Mouse (Mus musculus): ENCODE measurements at regions not wholly inside any gene's neighbourhood (a gene's known extent, or its start where the extent isn't known, plus 50 kb on each side); places are given as distances from the start of the nearest gene placed in this dataset.

- no peak for DNase-seq
Observed at GRCm38 (mm10) chr14:76188105-76188645, 77.5 kb downstream of the Nufip1 start.

GRCm38 (mm10) chr14:76195324-76195723 is 84.6 kb downstream of the Nufip1 start:
- no peak for DNase-seq

GRCm38 (mm10) chr14:76197357-76197756 is 86.7 kb downstream of the Nufip1 start:
- DNase-seq: no peak

GRCm38 (mm10) chr14:76198406-76198805 is 87.7 kb downstream of the Nufip1 start:
- DNase-seq: no peak

GRCm38 (mm10) chr14:76202595-76202994 is 91.9 kb downstream of the Nufip1 start:
- no peak for DNase-seq

DNA sequence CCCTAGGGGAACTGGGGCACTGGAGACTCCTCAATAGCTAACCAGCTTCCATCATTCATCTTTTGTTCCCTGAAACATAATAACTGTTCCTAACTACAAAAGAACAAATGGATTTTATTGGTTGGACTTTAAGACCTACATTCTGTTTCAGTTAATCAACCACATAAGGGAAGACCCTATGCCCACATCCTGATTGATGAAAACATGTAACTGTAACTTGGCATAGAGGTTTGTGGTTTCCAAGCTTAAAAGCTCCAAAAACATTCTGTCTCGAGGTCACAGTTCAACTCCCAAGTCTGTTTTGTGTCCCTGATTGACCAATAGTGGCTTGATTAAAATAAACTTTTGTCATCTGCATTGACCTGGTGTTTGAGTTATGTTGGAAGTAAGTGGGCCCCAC is 92.4 kb downstream of the Nufip1 start:
- DNase-seq: no peak

DNA sequence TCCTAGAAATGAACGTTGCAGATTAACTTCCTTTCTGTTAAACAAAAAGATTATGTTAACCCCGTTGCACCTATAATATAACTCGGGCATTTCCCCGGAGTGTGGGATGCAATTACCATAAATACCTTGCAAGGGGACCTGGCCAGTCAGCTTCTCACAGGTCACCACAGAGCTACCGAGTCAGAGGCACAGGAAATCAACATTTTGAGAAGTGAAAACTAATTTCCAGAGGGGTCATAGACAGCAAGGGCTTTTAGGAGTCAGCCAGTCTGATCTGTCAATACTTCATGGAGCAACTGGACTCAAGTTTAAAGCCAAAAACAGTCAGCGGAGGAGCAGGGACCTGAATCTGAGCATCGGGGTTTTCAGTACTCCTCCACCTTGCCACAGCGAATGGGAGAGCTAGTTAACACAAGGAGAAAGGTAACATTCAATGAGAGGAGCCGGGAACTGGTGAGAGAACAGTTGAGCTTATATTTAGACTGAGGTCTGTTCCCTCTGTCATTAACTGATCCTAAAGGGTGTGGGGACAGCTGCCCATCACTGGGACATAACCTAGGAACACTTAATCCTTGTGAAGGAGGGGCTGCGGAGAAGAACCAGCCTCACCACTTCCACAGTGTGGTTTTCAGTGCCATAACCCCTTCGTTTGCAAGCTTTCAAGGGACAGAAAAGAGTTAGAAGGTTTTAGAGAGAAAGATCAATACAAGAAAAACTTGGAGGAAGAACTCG is 105.9 kb downstream of the Nufip1 start:
- DNase-seq: no peak

- peak; percentile 11 to 21 for DNase-seq
Observed at GRCm38 (mm10) chr14:76217178-76217500, 106.4 kb downstream of the Nufip1 start.

- no peak for DNase-seq
Observed at GRCm38 (mm10) chr14:76217571-76218256, 107.0 kb downstream of the Nufip1 start.

GRCm38 (mm10) chr14:76220952-76221351 is 110.3 kb downstream of the Nufip1 start:
- no peak for DNase-seq

DNA sequence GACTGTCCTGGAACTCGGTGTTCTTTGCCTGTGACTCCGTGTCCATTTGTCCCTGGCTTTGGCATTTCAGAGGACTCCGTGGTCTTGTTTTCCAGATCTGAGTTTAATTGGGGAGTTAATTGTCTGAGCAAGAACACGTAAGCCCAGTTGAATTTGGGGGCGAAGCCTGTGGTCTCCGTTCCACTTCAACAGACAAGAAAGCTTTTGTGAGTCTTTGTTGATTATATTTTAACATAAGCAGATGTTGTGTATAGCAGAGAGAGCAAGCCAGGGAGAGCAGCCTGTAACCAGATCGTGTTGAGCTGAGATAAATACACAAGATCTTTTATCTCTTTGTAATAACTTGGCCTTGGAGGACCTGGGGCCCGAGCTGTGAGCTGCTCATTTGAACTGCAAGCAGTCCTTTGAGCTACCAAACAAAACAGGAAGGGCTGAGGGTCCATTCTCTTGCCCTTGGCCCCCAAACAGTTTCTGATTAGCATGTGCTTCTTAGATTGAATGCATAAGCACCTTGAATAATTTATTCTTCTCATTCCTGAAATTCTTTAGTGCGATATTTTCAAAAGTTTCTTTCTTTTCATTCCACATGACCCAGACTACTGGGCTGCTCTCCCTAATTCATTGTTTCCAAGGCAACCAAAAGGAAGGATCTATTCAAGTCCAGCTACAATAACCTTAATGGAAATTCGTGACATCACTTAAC is 111.1 kb downstream of the Nufip1 start:
- no peak for DNase-seq

GRCm38 (mm10) chr14:76222320-76222626 is 111.6 kb downstream of the Nufip1 start:
- no peak for DNase-seq

GRCm38 (mm10) chr14:76223036-76223650 is 112.5 kb downstream of the Nufip1 start:
- DNase-seq: no peak

DNA sequence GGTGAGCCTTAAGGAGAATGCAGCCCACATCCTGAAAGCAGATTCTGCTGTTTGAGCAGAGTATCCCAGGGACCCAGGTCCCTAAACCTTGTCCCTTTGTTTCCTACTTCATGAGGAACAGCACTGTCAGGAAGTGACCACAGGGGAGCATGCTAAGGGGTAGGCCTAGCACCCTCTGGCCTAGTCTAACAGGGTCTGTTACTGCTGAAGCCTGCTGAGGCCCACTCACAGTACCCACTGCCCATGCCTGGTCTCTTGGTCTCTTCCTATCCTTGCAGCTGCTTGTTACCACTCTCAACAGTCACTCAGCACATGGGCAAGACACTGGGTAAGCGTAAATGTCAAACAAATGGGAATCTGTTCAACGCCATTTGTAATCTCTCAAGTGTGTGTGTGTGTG is 113.2 kb downstream of the Nufip1 start:
- no peak for DNase-seq

GRCm38 (mm10) chr14:76225532-76225931 is 114.8 kb downstream of the Nufip1 start:
- no peak for DNase-seq

DNA sequence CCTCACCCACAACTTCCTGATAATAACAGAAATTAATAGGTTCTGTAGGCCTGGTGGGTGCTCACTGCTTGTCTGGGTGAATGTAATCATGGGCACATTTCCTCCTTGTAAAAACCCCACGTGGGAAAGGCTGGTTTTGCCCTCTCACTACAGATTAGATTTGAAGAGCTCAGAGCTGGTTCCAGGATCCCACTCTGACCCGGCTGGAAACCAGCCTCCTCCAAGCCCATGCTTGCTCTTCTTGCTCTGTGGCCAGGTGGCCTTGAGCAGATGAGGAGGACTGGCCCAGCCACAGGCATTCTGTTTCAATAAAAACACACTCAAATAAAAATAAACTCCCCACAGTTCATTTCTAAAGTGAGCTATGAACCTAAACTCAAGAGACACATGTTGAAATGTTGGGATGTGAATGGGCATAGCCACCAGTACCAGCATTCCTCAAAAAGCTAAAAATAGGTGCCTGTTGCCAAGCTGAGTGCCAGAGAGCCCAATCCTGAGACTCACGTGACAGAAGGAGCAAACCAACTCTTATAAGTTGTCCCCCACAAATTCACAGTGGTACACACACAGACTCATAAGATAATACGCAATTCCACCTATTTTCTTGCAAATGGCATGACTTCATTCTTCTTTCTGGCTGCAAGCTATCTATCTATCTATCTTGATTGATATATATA is 116.1 kb downstream of the Nufip1 start:
- DNase-seq: no peak

- DNase-seq: no peak
Observed at GRCm38 (mm10) chr14:76228968-76229555, 118.4 kb downstream of the Nufip1 start.

DNA sequence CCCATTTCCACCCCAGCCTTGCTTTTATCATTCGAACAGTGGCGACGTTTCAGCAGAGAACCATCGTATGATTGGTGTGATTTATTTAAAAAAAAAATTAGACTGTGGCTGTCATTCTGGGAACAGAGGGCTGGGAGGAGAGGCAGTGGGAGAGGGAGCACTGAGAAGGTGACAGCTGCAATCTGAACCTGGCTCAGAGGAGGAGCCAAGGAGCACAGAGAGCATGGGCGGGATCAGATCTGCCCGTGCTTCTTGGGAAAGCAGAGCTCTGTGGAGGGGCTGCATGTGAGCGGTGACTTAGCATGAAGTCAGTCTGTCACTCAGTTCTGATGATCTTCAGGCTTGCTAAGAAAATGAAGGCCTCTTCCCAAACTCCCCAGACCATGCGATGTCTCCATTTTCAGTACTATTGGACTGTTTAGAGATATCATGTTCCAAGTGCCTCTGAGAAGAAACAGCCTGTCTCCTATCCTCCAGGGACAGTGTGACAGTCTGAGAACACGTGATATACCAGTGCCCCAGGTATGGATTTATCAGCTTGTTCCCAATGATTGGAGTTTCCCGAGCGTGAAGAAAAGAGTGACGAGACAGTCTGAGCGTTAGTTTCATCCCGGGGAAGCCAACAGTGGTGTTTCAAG is 129.3 kb downstream of the Nufip1 start:
- no peak for DNase-seq

DNA sequence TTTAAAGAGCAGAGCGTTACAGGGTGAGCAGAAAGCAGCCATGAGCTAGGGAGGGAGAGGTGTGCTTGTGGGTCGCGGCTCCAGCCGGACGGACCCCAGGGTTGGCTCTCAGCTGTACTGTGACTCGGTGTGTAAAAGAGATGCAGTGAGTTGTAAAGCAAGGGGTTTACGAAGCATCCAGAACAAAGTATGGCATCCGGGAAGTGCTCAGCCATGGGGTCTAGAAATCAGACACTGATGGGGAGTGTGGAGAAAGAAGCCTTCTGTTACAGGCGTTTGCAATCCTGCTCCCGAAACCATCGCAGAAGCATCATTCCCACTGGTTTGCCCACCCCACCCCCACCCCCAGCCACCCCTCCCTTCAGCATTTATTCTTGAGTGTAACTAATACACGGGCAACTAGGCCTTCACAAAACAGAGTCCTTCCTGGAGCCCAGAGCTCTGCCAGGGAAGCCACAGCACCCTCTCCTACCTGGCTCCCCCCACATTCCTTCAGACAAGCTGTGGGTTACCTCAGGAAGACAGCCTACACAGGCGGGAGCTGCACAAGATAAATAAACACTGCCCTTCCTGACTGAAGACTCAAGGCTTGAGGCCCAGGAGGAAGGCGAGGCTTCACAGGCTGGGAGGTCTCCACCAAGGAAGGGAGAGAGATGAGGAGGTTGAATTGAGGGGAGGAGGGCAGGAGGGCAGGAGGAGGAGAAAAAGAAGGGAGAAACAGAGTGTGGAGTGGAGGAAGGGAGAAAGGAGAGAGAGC is 133.1 kb downstream of the Nufip1 start:
- no peak for DNase-seq

DNA sequence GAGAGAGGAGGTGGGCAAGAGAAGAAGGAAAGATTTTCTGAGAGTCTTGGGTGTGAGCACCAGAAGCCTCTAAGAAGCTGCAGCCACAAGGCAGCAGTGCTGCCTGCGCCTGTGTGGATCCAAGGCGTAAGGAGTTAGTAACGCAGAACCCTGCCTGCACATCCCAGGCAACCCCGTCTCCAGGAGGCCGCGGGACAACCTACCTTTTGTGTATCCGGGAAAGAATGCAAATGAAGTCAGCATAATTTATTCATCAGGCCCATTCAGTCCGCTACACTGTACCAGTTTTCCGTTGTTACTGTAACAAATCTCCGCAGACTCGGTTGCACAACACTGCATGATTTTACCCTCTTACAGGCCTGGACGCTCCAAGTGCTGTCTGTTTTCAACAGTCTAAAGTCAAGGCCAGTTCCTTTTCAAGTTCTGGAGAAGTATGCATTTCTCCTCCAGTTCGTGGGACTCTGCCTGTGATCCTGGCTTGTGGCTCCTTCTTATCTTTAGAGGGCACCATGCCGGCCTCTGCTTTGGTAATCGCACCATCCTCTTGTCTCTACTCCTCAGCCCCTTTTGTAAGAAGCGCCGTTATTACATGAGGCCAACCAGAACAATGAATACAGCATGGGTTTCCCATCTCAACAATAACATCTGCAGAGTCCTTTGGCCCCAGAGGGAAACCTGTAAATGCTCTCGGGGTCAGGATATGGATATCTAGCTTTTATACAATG is 133.8 kb downstream of the Nufip1 start:
- DNase-seq: no peak

DNA sequence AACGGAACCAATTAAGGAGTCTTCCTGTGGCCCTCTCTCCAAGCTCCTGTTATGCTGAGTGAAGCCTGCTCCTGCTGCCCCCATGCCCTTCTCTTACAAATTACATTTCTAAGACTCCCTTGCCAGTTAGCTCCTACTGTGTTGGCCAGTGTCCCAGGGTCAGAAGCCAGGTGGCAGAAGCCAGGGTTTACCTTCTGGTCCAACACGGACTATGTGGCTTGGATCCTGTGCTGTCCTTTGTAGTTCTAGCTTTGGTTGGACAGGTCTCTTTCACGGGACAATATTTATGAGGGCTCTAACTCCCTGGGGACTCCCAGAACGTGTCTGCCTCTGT is 134.3 kb downstream of the Nufip1 start:
- DNase-seq: no peak
